Mouse (Mus musculus) heart, adult 2 months (tissue): Measurements from ENCODE around the gene R3hdm2.
A peak's percentile ranks its signal among the peaks of the same experiment; 100 is the strongest.

Source experiments
- CTCF ChIP-seq: fragments of 200-600 bp; IDR thresholded peaks from 2 replicates; pipeline ENCODE4 v1.8.1; 2022; ENCODE audit warnings: antibody characterized with exemption, mild to moderate bottlenecking, moderate library complexity
- EP300 ChIP-seq: fragments of 200-500 bp; IDR thresholded peaks from 2 replicates; pipeline ENCODE4 v1.6.1; 2011; ENCODE audit warnings: low read depth, low read length, control low read depth; ENCODE audit not compliant: insufficient read depth
- POLR2A ChIP-seq: fragments of 200-500 bp; IDR thresholded peaks from 2 replicates; pipeline ENCODE4 v1.6.1; 2011; ENCODE audit warnings: mild to moderate bottlenecking, low read depth, low read length, control low read depth; ENCODE audit not compliant: insufficient read depth

GRCm38 (mm10) chr10:127391774-127392173 lies 11.6 kb downstream of the R3hdm2 start:
- TF ChIP-seq EP300 (no peak), POLR2A (no peak), CTCF (0 out of 2 replicates have a peak, but pooled peaks have one; percentile 20)
